Mouse (Mus musculus): ENCODE data around the gene Tmem107.

The Tmem107 gene

GRCm38 (mm10) chr11:69059975-69060411 lies 10.6 kb upstream of the Tmem107 start:
- no peak for DNase-seq

- no peak for DNase-seq
Measured at GRCm38 (mm10) chr11:69060448-69061254, 10.0 kb upstream of the Tmem107 start.

- no peak for DNase-seq
Measured at GRCm38 (mm10) chr11:69061255-69061912, 9.2 kb upstream of the Tmem107 start.

GRCm38 (mm10) chr11:69062194-69062760 lies 8.3 kb upstream of the Tmem107 start:
- DNase-seq = peak; percentile 76

GRCm38 (mm10) chr11:69062761-69063224 lies 7.8 kb upstream of the Tmem107 start:
- peak; percentile 97 for DNase-seq

GRCm38 (mm10) chr11:69063413-69064201 lies 7.0 kb upstream of the Tmem107 start:
- peak; percentile 77 for DNase-seq

- no peak for DNase-seq
Measured at GRCm38 (mm10) chr11:69064259-69065133, 6.1 kb upstream of the Tmem107 start.

GRCm38 (mm10) chr11:69065394-69065925 lies 5.1 kb upstream of the Tmem107 start:
- no peak for DNase-seq

GRCm38 (mm10) chr11:69066163-69066861 lies 4.3 kb upstream of the Tmem107 start:
- DNase-seq = no peak

GRCm38 (mm10) chr11:69066956-69067355 lies 3.6 kb upstream of the Tmem107 start:
- DNase-seq = peak; percentile 87

- no peak for DNase-seq
Measured at GRCm38 (mm10) chr11:69067601-69068000, 3.0 kb upstream of the Tmem107 start.

- no peak for DNase-seq
Measured at GRCm38 (mm10) chr11:69070093-69070492, 513 bp upstream of the Tmem107 start.

GRCm38 (mm10) chr11:69071262-69071661 lies 656 bp downstream of the Tmem107 start:
- DNase-seq = no peak

- no peak for DNase-seq
Measured at GRCm38 (mm10) chr11:69072234-69072633, 1.6 kb downstream of the Tmem107 start.

GRCm38 (mm10) chr11:69072666-69073064 lies 2.1 kb downstream of the Tmem107 start:
- no peak for DNase-seq

- peak; percentile 85 for DNase-seq
Measured at GRCm38 (mm10) chr11:69073065-69073888, 2.7 kb downstream of the Tmem107 start.

- no peak for DNase-seq
Measured at GRCm38 (mm10) chr11:69073951-69074775, 3.6 kb downstream of the Tmem107 start.

GRCm38 (mm10) chr11:69074776-69075069 lies 4.1 kb downstream of the Tmem107 start:
- DNase-seq = no peak

- DNase-seq = no peak
Measured at GRCm38 (mm10) chr11:69075764-69076479, 5.3 kb downstream of the Tmem107 start.
